Mouse (Mus musculus) urinary bladder, adult 2 months (tissue): ENCODE measurements around the gene Smarcc1. TPM values are rescaled to one million over a fixed set of nuclear protein-coding genes. Genes with fewer than 3 reads are reported as not detected.
A peak's percentile ranks its signal among the peaks of the same experiment; 100 is the strongest.
"Not testable (repeated sequence)": the region's sequence is repeated elsewhere in the genome, so short reads cannot be mapped to it uniquely, and the experiment has no call there.

Experiments
- DNase-seq: peaks from one replicate; pipeline ENCODE4 v3.0.0; 2022; ENCODE audit warnings: low spot score
- polyA plus RNA-seq: library from polyadenylated mRNA; depleted of rRNA; stranded (reverse); fragments of >200 nt; gene quantifications from 2 replicates; pipeline ENCODE4 v1.2.3, GENCODE M21; 2012; rRNA removed

The Smarcc1 gene
- 18.4 and 27.3 TPM in 2 replicates for polyA plus RNA-seq

DNA sequence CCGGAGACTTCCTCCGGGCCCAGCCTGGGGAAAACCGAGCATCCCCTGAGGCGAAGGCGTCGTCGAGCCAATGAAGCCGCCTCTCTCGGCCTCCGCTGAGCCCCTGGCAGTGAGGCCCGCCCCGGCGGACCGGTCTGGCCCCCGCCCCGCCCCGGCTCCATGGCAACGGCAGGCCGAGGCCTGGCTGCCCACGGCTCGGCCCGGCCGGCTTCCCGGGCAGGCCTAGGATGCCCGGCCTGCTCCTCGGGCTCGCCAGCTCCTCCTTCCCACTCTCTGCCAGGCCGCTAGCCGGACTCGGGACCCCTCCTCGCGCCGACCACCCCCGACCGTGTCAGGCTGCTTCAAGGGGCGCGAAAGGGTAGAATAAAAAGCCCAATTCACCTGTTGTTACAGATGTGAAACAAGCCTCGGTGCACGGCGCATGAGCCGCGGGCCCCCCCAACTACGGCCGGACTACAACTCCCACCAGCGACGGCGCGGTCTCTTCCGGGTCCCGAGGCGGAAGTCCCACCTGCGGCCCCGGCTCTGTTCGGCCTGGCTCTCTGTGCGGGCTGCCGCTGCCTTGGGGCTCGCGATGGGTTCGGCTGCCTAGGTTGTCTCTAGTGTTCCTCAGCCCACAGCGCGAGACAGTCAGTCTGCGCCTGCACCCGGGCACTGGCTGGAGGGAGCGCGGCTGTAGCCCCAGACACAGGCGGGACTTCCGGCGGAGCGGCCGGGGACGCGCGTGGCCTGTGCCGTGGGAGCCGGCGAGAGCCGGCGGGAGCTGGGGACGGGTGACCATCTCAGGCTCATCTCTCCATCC is at the start of gene Smarcc1:
TSS of gene Smarcc1 (plus strand) at position 732 of the 802 bp plus-strand sequence.
- peak; percentile 91 for DNase-seq

DNA sequence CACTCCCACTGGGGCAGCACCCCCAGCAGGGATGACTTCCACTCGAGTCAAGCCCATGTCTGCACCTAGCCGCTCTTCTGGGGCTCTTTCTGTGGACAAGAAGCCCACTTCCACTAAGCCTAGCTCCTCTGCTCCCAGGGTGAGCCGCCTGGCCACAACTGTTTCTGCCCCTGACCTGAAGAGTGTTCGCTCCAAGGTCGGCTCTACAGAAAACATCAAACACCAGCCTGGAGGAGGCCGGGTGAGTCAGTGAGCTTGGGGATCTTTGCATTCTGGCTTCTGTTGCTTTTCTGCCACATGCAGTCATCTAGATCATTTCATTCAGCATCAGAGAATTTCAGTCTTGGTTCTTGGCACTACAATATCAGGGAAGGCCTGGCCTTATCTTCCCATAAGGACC is 48.8 kb upstream of the Smarcc1 start:
- no peak for DNase-seq

DNA sequence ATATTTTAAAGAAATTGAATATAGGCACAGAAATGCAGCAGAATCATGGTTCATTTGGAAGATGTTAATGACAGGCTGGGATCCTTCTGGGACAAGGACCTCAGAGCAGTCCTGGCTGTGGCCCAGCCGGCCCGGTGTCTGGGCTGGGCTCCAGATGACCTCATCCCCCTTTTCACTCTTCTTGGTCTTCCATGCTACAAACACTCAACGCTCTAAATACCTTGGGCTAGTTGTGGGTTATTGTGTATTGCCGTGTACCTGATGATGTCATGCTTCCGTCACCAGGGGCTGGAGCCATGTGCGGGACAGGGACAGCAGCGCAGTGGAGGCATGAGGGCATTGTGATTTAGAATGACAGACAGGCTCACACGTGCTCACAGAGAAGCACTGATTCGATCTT is 47.1 kb upstream of the Smarcc1 start:
- DNase-seq: no peak

DNA sequence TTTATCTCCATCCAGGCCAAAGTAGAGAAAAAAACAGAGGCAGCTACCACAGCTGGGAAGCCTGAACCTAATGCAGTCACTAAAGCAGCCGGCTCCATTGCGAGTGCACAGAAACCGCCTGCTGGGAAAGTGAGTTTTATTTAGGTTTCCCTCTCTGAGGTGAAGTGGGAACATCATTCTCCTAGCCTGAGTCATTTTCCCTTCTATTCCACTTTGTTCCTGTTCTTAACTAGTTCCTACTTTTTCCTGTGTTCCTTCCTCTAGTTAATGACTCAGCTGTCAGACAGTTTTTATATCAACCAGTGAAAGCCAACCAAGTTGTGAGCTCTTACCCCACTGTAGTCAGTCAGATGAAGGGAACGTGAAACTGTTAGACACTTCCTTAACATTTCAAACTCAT is 46.5 kb upstream of the Smarcc1 start:
- DNase-seq: no peak

DNA sequence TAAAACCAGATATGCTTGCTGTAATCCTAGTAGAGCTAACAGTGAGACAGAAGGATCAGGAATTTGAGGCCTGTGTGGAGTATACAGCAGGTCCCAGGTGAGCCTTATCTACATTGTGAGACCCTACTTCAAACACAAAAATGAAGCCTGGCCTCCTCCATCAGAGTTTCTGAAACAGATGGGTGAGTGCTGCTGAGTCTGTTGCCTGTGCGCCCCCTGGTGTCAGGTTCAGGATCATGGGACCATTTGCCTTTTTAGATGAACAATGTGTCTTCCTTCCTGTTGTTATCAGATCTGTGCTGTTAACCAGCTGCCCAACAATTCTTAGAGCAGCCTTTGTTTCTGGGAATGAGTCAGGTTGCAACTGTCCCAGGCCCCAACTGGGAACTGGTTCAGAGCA is 45.7 kb upstream of the Smarcc1 start:
- DNase-seq: no peak

DNA sequence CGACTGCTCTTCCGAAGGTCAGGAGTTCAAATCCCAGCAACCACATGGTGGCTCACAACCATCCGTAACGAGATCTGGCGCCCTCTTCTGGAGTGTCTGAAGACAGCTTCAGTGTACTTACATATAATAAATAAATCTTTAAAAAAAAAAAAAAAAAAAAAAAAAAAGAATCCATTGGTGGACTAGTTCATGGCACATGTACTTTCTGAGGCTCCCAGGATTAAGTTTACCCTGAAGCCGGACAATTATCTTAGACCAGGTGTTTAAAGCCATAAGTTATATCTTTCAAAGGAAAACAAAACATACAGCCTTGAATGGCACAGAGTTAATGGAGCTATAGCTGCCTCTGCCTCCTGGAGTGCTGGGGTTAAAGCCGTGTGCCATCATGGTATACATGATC is 41.0 kb upstream of the Smarcc1 start:
- not testable (repeated sequence) for DNase-seq

DNA sequence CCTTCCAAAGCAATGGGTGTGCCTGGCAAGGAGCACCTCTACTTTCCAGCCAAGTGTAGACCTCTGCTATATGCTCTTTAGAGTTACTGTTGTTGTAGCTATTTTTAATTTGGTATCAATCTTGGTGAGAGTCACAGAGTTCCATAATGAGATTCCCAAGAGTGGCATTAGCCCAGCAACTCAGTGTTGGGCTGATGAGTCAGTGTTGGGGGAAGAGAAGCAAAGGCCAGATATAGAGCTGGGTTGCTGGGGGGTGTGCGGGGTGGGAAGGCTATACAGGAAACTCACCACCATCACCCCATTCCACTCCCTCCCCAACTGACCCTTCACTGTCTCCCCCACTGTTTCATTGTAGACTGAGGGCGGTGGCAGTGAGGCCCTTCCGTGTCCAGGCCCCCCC is 36.4 kb upstream of the Smarcc1 start:
- DNase-seq: no peak

DNA sequence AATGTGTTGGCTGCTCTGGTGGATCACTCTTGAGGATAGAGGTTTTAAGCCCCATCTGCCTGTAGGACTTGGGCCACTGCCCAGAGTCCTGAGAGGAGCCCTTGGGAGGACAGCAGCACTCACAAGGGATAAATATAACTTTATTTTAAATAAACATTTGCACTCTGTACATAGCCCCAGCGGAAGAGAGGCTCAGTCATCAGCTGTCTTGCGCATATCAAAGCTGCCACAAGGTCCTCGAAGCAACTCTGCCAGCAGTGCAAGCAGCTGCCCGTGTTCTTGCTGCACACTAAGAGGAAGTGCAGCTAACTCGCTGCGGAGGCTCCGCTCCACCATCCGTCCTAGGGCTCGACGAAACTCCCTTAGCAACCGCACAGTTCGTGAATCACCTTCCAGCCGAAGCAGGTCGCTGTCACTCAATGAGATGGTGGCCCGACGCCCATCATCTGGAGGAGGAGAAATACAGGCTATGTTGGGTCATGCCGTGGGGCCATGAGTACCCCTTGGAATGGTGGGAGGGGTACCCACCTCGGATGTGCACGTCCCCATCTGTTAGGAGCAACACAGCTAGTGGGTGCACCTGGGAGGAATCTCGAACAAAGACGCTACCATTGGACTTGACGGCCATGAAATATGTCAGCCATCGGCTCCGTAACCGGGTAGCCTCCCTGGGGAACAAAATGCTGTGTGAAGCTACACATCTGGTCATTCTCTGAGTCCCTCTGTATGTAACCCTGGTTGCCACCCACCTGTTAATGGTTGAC is 33.1 kb upstream of the Smarcc1 start:
- no peak for DNase-seq

DNA sequence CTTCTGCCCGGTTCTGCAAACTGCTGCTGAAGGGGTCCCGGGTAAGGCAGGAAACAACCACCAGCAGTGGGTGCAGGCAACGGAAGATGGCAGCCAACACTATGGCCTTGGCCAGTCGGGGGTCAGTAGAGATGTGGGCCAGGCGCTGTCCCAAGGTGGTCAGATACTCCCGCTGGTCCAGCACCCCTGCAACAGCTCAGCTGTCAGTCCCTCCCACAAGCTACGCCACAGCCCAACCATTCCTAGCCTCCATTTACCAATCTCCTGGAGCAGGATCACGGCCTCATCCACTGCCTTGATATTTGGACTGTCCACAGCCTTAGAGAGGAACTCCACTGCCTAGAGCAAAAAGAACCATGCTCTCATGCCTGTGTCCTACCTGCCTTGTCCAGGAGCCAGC is 31.8 kb upstream of the Smarcc1 start:
- DNase-seq: no peak

DNA sequence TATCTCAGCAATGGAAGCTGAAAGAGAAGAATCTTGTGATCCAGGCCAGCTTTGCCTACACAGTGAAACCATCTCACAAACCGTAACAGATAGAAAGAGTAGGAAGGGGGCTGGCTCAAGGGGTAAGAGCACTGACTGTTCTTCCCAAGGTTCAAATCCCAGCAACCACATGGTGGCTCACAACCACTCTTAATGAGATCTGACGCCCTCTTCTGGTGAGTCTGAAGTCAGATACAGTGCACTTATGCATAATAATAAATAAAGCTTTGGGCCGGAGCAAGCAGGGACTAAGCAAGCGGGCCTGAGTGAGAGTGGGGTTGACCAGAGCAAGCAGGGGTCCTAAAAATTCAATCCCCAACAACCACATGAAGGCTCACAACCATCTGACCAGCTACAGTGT is 24.2 kb upstream of the Smarcc1 start:
- no peak for DNase-seq

DNA sequence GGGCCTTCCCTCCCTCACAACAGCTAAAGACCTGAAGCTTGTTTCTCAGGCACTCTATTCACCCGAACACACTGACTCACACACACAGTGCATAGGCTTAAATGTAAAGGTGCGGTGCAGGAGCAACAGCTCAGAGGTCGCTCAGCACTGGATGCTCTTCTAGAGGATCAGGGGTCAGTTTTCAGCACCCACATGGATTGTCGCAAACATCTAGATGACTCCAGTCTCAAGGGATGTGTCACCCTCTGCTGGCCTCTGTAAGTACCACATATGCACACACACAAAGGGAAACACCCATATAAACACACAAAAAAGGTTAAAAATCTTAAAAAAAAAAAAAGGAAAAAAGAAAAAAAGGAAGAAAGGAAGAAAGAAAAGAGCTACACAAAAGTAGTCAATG is 22.7 kb upstream of the Smarcc1 start:
- DNase-seq: no peak

DNA sequence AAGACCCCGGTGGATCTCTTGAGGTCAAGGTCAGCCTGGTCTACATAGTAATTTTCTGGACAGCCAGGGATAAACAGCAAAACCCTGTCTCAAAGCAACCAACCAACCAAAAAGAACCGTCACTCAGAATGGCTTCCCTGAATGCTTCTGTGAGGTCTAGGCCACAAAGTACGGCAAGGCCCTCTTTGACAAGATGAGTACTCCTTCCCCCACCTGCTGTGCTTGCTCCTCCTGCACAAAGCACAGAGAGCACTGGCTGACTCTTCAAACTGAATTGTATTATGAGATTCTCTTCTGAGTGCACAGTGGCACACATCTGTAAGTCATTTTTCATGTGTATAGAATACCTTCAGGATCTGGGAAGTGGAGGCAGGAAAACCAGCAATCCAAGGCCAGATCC is 19.7 kb upstream of the Smarcc1 start:
- no peak for DNase-seq

DNA sequence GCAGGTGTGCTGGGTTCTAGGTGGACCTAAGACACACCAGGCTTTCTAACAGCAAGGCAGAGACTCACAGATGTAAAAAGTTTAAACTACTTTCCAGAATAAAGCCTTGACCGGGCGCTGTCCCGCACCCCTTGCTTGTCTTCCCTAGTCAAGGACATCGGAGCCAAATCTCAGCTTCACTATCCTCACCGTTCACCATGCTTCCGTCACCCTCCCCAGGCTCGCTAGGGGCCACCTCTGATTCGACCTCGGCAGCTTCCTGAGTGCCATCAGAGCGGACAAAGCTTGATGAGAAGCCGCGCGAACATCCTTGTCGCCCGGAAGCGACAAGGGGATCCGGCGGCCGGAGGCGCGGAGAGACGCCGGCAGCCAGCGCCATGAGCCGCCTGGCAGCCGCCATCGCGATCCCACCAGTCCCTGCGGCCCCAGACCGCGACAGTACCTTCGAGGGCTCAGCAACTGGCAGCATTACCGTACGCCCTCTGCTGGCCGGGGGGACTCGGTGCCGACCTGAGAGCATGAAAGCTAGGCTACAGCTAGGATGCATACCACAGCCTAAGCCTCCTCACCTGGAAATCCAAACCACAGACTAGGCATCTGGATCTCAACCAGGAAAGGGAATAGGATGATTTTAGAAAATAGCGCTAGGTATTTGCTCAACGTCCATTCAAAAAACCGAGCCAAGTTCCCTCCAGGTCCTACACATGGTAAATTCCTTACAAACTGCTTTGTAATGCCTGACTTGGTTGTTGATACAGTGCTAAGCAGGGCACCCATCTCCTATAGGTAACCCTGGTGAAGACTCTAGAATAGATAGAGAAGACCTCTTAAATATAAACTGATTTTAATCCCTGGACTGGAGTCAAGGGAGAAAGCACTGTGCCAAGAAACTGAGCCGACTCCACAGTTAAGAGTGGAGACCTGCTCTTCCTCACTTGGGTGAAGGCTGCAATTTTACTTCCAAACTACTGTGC is 16.6 kb upstream of the Smarcc1 start:
- peak; percentile 90 for DNase-seq

DNA sequence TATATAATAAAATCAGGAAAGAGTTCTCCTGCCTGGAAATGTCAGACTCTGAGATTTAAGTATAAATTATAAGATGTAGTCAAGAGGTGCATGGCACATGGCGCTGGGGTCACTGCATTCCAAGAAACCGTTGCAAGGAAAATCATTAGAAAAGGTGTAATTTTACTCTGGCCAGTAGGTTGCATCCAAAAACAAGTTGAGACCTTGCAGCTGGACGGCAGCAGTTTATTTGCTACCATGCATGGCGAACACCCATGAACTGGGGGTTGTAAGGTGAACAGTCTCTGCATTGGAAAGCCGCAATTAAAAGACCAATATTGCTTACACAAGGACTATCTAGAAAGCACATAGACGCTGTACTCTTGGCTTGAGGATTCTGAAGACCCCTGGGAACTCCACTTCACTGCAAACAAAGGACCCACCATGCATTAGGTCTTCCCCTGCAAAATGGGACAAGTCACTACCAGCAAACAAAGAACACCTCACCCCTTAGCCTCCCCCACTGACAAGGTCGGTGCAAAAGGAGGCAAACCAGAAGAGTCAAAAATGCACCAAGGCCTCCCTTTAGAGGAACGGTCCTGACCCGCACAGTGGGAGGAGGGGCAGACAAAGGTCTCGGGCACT is 1.0 kb upstream of the Smarcc1 start:
- DNase-seq: no peak

DNA sequence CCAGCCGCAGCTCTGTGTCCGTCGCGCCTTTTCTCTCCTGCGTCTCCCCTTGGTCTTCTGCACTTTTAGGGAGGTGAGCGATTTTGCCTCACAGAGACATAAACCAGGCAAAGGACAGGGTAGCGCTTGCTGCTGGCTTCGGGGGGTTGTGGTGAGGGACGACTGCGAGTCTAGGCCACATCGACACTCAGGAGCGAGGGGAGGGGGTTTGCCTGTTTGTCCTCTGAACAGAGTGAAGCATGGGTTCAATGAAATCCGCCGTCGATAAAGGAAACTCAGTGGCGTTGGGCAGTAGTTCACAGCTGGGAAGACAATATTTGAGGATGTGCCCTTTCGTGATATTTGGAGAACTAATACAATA is 251 bp downstream of the Smarcc1 start, which contains the start of gene Dhx30:
TSS of gene Dhx30 (minus strand) at position 52 of the 361 bp plus-strand sequence.
- no peak for DNase-seq

DNA sequence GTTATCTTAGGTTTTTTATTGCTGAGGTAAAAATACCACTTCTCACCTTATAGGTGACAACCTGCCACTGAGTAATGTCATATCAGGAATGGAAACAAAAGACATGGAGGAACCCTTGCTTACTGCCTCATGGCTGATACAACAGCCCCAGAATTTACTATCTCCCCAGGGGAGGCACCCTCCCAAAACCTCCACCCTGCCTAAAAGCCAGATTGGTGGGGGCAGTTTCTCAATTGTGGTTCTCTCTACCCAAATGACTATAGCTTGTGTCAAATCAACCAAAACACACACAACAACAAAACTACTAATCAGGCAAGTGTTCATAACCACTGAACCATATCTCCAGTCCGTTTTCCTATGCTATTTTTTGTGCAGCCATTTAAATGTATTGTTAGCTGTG is 741 bp downstream of the Smarcc1 start:
- DNase-seq: no peak

DNA sequence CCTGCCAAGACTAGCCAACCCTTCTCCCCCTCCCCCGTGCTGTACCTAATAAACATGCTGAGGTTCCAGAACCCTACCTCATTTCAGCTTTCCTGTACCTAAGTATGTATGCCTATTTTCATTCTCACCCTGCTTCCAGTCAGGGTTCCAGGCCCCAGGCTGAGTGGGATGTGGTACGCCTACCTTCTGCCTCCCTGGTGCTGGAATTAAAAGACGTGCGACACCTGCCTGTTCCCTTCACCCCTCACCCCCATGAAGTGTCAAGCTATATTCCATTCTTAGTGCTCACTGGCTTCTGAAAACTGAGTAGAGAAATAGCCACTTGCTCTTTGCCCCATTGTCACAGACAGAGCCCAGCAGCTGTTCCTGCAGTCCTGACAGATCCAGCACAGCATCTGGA is 3.9 kb downstream of the Smarcc1 start:
- DNase-seq: no peak

DNA sequence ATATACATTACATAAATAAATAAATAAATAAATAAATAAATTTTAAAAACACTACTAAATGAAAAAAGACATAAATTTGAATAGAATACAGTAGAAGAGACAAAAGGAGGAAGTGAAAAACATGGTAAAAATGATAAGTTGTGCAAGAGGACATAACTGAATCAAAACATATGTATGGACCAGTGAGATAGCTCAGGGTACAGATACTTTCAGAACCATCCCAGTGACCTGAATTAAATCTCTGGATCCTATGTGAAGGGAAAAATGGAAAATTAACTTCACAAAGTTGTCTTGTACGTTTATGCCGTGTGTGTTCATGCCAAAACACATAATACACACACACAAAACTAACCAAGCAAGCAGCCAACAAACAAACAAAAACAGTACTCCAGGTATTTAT is 5.8 kb downstream of the Smarcc1 start:
- no peak for DNase-seq

DNA sequence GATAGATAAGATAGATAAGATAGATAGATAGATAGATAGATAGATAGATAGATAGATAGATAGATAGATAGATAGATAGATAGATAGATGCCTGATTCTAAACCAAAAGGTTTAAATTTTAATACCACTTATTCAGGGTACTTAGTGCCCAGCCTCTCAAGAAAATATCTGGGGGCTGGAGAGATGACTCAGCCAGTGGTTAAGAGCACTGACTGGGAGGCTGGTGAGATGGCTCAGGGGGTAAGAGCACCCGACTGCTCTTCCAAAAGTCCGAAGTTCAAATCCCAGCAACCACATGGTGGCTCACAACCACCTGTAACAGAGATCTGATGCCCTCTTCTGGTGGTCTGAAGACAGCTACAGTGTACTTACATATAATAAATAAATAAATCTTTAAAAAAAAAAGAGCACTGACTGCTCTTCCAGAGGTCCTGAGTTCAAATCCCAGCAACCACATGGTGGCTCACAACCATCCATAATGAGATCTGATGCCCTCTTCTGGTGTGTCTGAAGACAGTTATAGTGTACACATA is 6.6 kb downstream of the Smarcc1 start:
- not testable (repeated sequence) for DNase-seq

DNA sequence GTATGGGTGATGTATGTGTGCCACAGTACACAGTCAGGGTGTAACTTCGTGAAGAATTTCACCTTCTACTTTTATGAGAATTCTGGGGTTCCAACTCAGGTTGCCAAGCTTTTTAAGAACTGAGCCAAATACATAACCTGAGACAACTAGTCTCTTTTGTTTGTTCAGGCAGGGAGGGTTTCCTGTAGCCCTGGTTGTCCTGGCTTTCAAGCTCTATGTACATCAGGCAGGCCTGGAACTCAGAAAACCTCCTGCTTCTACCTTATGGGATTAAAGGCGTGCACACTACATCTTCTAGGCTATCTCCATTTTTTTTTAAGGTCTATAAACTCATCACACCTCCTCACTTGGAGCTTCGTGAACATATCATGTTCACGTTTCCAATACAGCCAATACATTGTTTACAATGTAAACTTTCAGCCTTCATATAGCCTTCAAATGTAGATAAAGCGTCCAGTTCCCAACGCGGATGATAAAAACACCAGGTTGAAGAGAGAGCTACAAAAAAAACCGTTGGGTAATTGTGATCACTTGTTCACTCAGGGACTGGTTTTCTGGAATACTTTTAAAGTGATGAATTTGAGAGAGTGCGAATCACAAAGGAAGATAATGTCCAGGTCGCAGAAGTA is 13.5 kb downstream of the Smarcc1 start:
- DNase-seq: no peak
